Mouse (Mus musculus) layer of hippocampus, postnatal 25 days (tissue): Measurements from ENCODE around the gene Srrm3. TPM values are rescaled to one million over a fixed set of nuclear protein-coding genes. Genes with fewer than 3 reads are reported as not detected.

Source experiments
- DNase-seq, 2 experiments: peaks; one replicate each; pipeline ENCODE4 v3.0.0; 2022; ENCODE audit warnings: mixed read lengths in 2 of 2, low spot score in 1 of 2; ENCODE audit errors: extremely low spot score in 1 of 2
- total RNA-seq, 2 experiments: library from RNA; stranded (reverse); gene quantifications; 2 replicates each; pipeline ENCODE4 v1.2.3; 2021

Gene Srrm3
- total RNA-seq, 2 experiments from 2014 or later, result 62.7 to 81.7 TPM

DNA sequence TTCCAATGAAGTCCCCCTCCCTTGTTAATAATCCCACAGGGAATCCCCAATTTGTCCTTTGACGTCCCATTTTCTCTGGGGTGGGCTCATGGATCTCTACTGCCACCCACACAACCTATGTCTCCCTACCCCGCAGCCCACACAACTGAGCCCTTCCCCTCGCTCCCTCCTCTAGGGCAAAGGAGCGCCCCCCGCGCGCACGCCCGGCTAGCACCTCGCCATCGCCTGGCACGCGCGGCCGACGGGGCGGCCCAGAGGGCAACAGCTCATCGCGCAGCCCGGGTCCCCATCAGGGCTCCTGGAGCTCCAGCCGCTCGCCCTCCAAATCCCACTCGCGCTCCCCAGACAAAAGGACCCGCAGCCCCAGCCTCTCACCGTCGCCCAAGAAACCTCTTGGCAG is 62.0 kb downstream of the Srrm3 start:
- DNase-seq, result no peak

DNA sequence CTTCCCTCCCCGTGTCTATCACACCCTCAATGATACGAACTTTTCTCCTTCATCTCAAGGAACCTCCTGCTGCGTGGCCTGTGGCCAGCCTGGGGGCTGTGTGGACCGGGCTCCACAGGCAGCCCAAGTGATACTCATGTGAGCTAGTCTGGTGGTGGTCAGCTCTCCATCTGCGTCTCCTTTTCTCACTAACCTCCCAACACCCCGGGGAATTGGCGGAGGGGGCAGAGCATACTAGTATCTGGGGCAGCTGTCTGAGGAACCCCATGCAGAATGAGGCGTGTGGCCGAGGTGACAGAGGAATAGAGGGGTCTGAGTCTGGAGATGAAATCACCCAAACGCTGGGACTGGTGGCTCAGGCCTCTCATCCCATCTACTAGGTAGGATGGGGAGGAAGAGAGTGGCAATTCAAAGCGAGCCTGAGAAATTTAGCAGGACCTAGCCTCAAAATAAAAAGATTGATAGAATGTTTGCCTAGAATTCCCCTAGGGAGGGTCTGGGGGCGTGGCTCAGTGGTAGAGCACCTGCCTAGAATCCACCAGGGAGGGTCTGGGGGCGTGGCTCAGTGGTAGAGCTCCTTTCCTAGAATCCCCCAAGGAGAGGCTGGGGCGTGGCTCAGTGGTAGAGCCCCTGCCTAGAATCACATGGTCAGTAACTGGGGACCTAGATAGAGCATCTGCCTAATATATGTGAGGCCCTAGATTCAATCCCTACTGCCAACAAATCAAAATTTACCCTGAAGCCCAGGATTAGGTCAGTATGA is 63.2 kb downstream of the Srrm3 start:
- DNase-seq, result no peak

DNA sequence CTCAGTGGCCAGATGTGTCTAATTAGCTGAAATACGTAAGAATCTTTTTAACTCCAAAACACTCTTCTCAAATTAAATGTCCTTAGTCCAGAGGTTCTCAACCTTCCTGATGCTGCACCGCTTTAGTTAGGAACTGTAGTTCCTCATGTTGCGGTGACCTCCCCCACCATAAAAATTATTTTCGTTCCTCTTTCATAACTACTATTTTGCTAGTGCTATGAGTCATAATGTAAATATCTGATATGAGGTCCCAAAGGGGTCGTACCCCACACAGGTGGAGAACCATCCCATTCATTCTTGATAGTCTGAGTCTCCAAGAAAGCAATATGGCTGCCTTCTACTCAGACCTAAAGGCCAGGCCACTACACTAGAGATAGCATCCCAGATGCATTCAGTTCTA is 63.8 kb downstream of the Srrm3 start:
- no peak for DNase-seq

DNA sequence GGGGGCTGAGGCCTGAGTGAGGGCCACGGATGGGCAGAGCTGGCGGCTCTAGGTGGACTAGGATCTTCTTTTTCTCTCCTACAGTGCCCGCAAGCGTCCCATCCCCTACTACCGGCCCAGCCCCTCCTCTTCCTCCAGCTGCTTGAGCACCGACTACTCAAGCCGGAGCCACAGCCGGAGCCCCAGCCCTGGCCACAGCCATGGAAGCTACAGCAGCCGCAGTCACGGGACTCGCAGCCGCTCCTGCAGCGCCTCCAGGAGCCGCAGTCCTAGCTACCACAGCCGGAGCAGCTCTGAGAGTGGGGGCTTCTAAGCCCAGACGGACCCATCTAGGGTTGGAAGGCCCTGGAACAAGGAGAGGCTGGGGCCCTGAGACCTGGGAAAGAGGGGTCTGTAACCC is 66.3 kb downstream of the Srrm3 start:
- DNase-seq, result no peak

DNA sequence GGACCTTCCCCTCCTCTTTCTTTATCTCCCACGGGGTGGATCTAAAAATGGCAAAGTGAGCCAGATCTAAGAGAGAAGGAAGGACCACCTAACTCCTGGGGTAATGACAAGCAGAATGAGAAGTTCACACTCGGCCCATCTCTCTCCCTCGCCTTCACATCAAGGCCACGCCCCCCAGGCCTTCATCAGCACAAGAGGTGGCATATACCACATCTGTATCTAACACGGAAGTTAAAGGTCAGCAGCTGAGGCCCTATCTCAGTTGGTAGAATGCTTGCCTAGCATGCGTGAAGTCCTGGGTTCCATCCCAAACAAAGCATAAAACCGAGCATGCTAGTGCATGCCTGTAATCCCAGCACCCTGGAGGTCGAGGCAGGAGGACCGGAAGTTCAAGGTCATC is 67.1 kb downstream of the Srrm3 start:
- DNase-seq, result no peak

DNA sequence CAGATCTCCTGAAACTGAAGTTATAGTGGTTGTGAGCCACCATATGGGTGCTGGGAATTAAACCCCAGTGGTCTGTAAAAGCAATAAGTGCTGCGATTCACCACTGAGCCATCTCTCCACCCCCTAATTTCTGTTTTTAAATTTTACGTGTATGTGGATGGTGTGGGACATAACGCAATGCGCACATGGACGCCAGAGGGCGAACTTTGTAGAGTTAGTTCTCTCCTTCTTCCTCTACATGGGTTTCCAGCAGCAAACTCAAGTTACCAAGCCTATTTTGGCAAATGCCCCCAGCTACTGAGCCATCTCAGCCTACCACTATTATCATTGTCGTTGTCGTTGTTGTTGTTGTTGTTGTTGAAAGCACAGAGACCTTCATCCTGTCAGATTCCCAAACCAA is 70.5 kb downstream of the Srrm3 start:
- peak in 1 of 2 experiments; percentile 64 for DNase-seq

DNA sequence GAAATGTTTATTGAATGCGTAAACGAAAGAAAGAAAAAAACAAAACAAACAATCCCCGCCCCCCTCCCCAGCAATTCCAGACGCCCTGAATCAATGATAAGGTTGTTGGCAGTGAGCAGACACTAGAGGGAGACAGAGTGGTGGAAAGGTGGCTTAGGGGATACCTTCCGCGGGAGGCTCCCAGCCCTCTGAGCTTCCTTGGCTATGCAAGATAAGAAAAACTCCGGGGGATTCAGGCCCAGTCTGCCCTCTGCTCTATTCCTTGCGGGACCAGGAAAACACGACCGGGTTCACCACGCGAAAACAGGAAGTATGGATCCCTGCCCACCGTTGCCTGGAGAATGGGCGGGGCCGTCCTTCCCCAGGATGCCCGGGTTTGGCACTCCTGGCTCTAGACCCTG is 71.1 kb downstream of the Srrm3 start:
- DNase-seq, result peak in 1 of 2 experiments; percentile 51

DNA sequence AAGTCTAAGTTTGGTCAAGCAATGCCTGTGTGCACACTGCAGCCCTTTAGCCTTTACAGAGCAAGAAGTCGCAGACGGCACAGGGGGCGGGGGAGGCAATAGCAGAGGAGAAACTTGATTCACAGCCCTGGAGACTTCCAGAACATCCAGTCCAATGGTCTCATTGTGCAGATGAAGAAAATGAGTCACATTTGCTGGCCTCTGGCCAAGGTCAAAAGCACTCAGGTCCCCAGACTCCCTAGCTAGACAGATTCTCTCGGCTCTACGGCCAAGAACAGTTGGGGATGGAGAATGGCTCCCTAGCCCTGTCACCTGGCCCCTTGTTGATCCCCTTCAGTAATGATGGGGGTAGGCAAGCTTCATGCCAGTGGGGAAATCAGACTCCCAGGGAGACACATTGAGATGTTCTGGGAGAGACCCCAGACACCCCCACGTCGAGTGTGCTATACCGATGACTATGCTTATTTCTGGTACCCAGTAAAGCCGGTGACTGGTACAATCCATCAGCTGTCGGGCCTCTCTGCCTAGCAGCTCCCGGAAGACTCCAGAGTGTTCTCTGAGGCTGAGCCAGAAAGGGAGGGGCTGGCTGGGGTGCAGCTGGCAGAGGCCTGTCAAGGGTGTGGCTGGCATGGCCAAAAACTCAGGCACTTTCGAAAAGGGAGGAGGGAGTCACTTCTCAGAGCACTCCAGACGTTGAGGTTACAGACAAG is 72.9 kb downstream of the Srrm3 start:
- peak in 1 of 2 experiments; percentile 26 for DNase-seq

DNA sequence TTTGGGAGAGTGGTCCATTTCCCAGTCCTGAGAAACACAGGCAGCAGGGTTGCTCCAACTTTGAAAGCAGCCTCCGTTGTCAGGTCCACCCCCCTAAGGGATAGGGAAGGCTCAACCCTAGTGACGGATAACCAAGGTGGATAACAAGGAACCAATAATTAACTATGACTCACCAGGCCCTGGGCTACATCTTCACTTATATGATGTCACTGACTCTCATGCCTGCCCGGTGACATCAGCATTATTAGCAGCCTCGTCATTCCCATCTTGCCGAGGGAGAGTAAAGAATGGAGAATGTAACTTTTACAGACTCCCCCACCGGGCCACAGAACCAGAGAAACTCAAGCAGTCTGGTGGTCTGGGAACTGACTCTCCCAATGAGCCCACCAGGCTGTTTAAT is 78.0 kb downstream of the Srrm3 start:
- no peak for DNase-seq

DNA sequence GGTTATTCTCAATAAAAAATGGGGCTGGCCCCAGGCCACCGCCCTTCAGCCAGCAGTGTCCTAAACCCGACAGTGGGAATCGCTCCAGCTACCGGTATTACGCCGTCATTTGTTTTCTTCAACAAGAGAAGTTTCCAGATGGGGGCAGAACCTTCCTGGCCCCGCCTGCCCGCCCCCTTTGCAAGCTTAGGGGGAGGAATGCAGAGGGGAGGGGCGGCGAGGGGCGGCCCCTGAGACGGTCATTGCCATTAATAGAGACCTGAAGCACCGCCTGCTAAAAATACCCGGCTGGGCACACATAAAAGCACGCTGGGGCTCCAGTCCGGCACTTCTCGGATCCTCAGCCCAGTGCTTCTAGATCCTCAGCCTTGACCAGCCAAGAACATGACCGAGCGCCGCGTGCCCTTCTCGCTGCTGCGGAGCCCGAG is 81.0 kb downstream of the Srrm3 start, which contains the start of gene Hspb1:
Hspb1 (plus strand) TSS at position 245 of the 428 bp plus-strand sequence.
- no peak for DNase-seq

DNA sequence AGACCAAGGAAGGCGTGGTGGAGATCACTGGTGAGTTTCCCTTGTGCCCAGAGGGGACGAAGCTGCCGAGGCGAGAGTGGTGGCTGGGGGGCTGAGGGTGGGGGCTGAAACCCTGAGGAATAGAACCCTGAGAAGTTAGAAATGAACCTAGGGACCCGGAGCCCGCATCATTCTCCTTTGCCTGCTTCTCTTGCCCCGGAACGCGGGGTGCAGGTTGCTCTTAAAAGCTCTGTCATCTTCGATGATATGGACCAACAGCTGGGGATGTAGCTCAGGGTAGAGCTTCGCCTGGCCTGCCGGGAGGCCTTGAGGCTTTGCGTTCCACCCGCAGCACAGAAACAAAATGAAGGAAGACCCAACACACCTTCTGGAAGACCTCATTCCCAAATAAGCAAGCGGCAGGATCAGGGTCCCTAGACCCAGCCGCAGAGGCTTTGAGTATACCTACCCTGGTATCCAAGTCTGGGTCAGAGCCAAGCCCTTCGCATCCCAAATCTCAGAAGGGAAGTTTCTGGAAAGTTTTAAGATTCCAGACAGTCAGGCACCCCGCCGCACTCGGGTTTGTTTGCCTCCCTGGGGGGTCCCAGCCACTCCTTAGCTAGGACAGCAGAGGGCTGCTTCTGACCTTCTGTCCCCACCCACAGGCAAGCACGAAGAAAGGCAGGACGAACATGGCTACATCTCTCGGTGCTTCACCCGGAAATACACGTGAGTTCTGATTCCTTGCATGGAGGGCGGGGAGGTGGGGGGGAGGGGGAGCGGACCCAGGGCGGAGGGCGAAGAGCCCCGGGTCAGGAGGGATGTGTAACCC is 81.9 kb downstream of the Srrm3 start:
- DNase-seq, result no peak

DNA sequence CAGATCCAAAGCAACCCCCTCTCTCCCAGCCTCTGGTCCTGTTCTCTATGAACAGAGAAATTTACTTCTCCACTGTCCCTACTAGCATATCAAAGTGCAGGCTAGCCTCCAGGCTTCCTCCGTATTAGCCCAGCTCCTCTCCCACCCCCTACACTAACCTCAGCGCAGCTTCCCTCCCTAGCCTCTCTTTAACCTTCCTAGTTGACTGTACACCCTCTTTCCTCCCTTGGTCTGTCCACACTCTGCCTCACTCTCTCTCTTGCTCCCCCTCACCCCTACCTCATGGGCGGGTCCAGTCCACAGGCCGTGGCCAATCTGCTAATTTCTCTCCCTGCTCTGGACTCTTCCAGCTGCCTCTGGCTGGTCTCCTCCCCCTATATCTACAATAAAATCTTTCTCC is 83.6 kb downstream of the Srrm3 start:
- no peak for DNase-seq

DNA sequence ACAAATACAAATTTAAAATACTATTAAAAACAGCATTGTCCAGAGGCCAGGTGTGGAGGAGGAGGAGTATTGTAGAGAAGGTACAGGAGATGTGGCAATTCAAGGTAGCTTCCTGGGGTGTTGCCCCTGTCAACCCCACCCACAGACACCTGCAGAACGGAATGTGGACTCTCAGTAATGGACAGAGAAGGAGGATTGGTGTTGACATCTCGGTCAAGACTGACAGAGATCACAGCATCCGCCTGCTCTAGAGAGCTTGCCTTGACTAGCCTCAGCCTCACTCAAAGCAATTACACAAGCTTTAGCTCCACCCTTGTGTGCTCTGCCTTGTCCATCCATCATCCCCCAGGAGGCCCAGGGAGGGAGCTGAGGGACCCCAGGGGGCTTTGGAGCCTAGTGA is 84.2 kb downstream of the Srrm3 start:
- no peak for DNase-seq

DNA sequence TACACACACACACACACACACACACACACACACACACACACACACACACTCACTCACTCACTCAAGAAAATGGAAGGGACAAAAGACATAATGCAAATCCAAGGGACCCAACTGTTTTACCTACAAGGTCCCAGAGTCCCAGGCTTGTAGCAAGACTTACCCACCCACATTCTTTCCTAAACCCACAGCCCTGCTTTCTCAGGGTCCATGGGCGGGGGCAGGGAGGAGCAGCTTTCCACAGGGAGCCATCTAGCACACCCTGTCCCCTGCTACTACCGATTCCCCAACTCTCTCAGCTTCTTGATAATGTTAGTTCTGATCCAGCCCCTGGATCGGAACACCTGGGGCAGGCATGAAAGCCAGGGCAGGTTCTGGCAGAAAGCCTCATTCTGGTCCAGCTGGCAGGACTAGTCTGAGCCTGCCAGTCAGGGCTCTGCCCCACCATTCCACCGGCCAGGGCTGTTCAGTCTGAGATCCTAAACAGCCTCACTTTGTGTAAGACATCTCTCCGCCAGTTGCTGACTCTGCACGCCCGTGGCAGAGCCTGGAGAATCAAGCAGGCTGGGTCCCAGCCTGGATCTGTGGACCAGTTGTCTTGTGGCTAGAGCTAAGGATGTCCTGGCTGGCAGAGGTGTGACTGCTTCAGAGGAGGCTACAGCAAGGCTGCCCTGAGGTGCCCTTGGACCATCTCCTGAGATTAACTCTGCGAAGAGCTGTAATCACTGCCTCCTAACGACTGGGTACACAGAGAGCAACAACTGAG is 86.1 kb downstream of the Srrm3 start:
- no peak for DNase-seq

DNA sequence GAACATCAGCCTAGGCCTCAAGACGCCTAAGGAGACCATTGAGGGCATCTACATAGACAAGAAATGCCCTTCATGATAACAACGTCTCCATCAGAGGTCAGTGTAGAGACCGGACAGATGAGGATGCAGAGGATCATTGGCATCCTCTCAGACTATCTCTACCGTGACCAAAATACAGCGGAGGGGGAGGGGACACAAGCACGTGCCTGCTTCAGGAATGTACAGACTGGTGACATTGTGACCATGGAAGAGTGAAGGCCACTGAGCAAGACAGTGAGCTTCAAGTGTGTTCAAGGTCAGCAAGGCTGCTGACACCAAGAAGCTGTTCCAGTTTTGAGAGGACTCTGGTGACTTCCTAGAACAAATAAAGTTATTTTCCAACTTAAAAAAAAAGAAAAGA is 88.3 kb downstream of the Srrm3 start:
- DNase-seq, result no peak

DNA sequence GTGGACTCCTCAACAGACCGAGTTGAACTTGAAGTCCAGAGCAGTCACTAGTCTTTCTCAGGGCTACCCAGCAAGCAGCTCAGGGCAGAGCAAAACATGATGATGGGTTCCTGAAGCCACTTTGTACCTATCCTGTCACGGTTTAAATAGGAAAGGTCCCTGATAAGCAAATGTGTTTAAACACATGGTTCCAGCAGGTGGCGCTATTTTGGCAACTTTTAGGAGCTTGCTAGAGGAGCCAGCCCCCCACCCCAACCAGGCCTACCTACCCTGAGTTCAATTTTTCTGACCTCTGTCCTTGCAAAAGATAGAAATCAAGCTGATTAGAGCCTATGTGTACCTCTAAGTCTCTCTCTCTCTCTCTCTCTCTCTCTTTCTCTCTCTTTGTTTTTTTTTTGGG is 91.3 kb downstream of the Srrm3 start:
- DNase-seq, result peak in 1 of 2 experiments; percentile 65

DNA sequence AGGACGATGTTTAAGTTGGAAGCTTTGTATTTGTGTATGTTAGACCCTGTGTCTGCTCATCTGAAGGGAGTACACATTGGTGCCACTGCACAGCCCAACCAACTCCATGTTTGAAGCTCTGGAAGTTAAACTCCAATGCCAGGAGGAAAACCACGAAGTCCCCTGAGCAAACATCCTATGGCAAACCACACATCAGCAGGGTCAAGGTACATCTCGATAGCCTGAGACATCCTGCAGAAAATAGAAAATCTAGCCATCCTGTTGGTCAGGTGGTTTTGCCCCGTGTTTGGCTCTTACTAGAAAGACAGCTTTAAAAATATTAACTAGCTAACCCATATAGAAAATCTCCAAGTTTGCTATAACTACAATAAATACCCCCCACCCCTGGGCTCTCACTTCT is 92.3 kb downstream of the Srrm3 start:
- DNase-seq, result no peak

DNA sequence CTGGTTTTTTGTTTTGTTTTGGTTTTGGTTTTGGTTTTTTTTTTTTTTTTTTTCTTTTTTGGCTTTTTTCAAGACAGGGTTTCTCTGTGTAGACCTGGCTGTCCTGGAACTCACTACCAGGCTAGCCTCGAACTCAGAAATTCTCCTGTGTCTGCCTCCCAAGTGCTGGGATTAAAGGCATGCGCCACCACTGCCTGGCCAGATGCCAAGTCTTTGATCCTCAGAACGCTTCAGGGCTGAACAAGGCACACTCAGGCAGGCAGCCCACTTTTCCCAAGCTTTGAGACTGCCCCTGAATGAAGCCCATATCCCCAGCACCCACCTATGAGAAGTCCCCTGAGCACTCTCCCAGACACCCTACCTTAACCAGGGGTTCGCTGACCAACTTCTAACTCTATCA is 93.1 kb downstream of the Srrm3 start:
- DNase-seq, result no peak

DNA sequence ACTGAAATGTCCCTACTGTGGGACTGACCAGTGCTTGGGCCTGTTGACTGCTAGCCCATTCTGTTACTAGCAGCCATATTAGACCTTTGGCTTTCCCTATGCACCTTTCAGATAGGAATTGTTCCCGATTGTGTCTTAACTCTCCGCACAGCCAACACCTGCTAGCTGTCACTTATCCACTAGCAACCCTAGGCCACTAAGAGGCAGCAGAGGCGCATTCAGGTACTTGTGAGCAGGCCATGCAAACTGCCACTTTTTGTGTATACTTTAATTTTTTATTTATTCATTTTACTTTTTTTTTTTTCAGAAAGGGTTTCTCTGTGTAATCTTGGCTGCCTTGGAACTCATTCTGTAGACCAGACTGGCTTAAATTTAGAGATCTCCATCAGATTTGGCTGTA is 94.0 kb downstream of the Srrm3 start:
- DNase-seq, result no peak

DNA sequence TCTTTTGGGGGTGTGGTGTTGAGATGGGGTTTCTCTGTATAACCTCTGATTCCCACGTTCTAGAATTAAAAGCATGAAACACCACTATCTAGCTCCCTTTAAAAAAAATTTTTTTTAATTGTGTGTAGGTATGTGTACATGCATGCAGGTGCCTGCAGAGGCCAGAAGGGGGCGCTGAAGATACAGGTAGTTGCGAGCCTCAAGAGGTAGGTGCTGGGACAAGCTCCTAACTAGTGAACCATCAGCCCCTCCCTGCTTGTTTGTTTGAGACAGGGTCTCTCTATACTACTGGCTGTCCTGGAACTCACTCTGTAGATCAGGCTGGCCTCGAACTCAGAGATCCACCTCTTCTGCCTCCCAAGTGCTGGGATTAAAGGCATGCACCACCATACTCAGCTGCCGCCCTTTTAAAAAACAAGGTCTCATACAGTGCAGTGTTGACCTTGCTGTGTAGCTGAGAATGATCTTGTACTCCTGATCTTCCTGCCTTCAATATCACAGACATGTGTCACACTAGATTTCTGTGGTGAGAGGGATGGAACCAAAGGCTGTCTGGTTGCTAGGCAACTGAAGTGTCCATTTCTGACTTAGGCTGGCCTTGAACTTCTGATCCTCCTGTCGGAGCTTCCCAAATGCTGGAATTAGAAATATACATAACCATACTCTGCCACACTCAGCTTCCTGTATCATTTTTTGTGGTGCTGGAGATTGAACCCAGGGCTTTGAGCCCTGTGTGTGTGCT is 94.8 kb downstream of the Srrm3 start:
- DNase-seq, result no peak
